Mouse (Mus musculus) gastrocnemius, postnatal 36 days (tissue): ENCODE results near the gene Ncor2. TPM values are rescaled to one million over a fixed set of nuclear protein-coding genes. Genes with fewer than 3 reads are reported as not detected.

Experiments
- DNase-seq, 2 experiments: peaks; one replicate each; pipeline ENCODE4 v3.0.0; 2022
- intact Hi-C: fragments of 180-260 bp; cut with DNase I; formaldehyde crosslinking; loops from one replicate; pipeline ENCODE4 v1.15.1; 2025
- total RNA-seq, 2 experiments: library from RNA; stranded (reverse); gene quantifications; 2 replicates each; pipeline ENCODE4 v1.2.3; 2021

Ncor2 gene
- total RNA-seq, 2 experiments from 2014 or later: 102 to 112 TPM

GRCm38 (mm10) chr5:125136296-125136995 lies 42.6 kb downstream of the Ncor2 start:
- intact Hi-C loops: no loop called here
- DNase-seq: no peak

DNA sequence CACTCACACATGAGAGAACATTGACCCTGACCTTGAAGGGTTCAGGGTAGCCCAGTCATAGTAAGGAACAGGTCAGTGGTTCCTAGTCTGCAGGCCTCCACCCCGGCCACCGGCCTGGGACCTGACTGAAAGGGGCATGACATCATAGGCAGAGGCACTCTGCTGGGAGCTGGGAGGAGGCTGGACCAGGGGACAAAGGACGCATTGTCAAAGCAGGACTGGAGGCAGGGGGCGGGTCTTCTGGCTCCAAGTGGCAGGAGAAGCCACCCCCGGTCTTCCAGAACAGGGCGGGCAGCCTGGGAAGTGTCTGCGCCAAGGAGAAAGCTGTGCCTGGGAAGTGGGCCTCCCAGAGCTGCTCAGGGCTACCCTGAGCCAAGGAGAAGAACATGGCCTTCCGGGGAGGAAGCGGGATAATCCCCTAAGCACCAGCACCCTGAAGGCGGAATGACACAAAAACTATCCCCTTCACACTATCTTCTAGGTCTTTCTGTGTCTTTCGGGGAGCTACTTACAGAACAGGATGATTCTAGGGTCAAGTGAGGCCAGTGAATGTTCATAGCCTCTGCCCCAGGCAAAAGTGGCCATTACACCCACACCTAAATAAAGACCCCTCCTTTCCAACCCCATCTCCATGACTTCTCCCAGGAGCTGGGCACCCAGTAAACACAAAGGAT lies 44.1 kb downstream of the Ncor2 start:
- no peak for DNase-seq
- intact Hi-C loops: no loop called here

- no peak for DNase-seq
Observed at GRCm38 (mm10) chr5:125134391-125134790, 44.6 kb downstream of the Ncor2 start.

GRCm38 (mm10) chr5:125133651-125134050 lies 45.4 kb downstream of the Ncor2 start:
- intact Hi-C loops: no loop called here
- DNase-seq: no peak

More at GRCm38 (mm10) chr5:125134391-125134790, 44.6 kb downstream of the Ncor2 start:
- intact Hi-C loops: no loop called here

GRCm38 (mm10) chr5:125132566-125133260 lies 46.3 kb downstream of the Ncor2 start:
- DNase-seq: no peak
- intact Hi-C loops: no loop called here

GRCm38 (mm10) chr5:125132069-125132468 lies 47.0 kb downstream of the Ncor2 start:
- DNase-seq: no peak
- intact Hi-C loops: no loop called here

- no peak for DNase-seq
Observed at GRCm38 (mm10) chr5:125130406-125130805, 48.6 kb downstream of the Ncor2 start.

GRCm38 (mm10) chr5:125128939-125129385 lies 50.1 kb downstream of the Ncor2 start:
- intact Hi-C loops: no loop called here
- no peak for DNase-seq

More at GRCm38 (mm10) chr5:125130406-125130805, 48.6 kb downstream of the Ncor2 start:
- intact Hi-C loops: no loop called here

DNA sequence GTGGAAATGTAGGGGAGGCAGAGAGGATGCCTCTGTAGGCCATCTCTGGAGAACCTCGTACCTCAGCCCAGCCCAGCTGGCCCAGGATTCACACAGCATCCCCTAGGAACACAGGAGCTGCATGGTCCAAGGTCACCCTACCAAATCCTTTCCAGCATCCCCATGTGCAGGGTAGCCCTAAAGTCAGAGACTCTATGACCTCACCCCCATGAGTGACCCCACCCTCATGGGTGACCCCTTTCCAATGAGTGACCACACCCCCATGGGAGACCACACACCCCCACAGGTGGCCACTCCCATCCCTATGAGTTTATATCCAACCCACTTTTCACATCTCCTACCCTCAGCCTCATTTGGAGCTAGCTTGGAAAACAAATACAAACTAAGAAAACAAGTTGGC lies 51.1 kb downstream of the Ncor2 start:
- intact Hi-C loops: no loop called here

GRCm38 (mm10) chr5:125127426-125127825 lies 51.6 kb downstream of the Ncor2 start:
- intact Hi-C loops: no loop called here
- DNase-seq: no peak

More for the DNA sequence above, 51.1 kb downstream of the Ncor2 start:
- DNase-seq: no peak

GRCm38 (mm10) chr5:125125966-125126464 lies 53.0 kb downstream of the Ncor2 start:
- DNase-seq: no peak
- intact Hi-C loops: no loop called here

GRCm38 (mm10) chr5:125125219-125125618 lies 53.8 kb downstream of the Ncor2 start:
- intact Hi-C loops: no loop called here
- DNase-seq: no peak

GRCm38 (mm10) chr5:125124002-125124401 lies 55.0 kb downstream of the Ncor2 start:
- DNase-seq: no peak
- intact Hi-C loops: loop anchor here (5.0 kb wide), 1 partner anchor 53 kb away; the partner anchor contains the start of gene Ncor2

DNA sequence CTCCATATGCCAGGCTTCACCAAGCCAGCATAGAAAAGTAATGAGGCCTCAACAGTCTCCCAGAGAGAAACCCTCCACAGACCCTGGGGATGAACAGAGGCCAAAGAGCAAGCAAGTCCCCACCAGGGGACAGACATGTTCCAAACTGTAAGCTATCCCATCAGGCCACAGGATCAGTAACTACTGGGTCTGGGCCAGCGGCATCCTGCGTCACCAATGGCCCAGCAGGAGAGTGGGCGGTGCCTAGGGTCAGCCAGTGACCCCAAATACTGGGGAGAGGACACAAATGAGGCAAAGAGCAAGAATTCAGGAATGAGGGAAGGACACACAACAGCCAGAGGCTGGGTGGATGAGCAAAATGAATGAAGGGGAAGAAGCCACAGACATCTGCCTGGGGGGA lies 55.8 kb downstream of the Ncor2 start:
- intact Hi-C loops: loop anchor here (5.0 kb wide), 1 partner anchor 54 kb away; the partner anchor contains the start of gene Ncor2
- no peak for DNase-seq

DNA sequence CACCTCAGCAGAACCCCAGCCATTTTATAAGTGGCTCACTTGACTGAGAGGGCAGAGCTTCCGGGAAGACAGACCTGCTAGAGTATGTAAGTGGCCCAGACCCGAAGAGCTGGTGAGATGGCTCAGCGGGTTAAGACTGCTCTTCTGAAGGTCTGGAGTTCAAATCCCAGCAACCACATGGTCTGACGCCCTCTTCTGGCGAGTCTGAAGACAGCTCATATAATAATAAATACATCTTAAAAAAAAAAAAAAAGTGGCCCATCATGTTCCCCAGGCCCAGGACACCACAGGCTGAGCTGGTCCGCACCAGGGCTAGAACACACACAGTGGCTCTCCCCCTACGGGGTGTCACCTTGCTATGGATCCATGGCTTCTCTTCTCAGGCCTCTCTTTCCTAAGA lies 56.5 kb downstream of the Ncor2 start:
- intact Hi-C loops: loop anchor here (5.0 kb wide), 1 partner anchor 55 kb away; the partner anchor contains the start of gene Ncor2
- no peak for DNase-seq

DNA sequence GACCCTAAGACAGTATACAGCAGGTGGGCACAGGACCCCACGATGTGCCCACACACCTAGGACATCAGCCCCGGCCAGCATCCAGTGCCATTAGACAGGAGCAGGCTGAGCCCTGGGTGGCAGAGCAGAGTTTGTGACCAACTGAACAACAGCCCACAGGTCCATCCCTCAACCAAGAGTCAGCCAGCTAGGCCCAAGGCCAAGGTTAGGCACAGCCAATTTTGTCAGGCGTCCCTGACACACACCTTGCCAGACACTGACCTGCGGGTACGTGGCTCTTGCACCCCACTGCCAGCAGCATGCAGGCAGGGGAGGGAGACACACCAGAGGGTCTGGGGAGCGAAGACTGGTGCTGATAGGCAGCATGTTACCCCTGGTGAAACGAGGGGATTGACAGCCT lies 57.0 kb downstream of the Ncor2 start:
- intact Hi-C loops: loop anchor here (5.0 kb wide), 1 partner anchor 55 kb away; the partner anchor contains the start of gene Ncor2
- DNase-seq: no peak

DNA sequence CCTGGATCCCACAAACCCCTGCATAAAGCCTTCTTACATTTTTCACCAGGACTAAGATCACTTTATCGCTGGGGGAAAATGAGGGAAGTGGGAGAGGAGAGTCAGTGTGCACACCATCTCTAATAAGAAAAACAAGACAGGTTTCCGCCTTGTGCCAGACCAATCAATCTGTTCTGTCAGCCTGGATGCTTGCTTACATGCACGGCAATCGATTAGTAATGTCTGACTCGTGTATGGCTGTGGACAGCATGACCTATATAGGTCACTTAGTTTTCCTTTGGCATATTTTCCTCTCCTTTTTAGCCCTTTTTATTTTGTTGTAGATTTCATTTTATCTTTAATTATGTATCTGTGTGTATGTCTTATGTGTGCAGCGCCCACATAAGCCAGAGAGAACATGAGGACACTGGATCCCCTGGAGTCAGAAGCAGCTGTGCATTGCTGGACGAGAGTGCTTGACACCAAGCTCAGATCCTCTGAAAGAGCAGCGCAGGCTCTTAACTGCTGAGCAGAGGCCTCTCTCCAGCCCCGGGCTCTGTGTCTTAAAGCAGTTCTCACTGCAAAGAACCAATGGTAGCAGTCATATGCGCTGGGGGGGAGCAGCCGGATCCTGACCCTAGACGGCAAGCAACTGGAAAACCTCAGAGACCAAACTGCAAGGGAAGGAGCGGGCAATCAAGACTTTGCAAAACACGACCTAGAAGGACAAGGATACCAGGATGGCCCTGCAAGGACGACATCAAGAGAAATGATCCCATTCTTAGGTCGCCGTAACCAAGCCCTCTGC lies 58.3 kb downstream of the Ncor2 start:
- intact Hi-C loops: loop anchor here (5.0 kb wide), 1 partner anchor 57 kb away; the partner anchor contains the start of gene Ncor2
- DNase-seq: no peak

- intact Hi-C loops: loop anchor here (5.0 kb wide), 1 partner anchor 130 kb away; no protein-coding TSS in a partner anchor
- no peak for DNase-seq
Observed at GRCm38 (mm10) chr5:125117238-125117637, 61.8 kb downstream of the Ncor2 start.

DNA sequence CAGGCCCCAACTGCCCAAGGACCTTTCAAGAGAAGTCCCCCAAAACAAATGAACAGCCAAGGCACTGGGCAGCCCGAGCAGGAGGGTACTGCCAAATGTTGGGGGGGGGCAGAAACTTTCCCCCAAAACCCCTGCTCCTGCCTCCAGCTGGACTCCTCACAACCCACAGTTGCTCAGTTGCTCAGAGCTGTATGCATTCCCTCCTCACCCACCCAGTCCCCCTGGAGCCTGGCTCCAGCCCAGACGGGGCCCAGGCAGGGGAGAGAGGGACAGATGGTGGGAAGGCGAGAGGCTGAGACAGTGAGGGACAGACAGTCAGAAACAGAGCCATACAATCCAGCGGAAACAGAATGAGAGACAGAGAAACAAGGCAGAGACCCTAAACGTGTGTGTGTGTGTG lies 66.0 kb downstream of the Ncor2 start:
- intact Hi-C loops: no loop called here
- no peak for DNase-seq

- intact Hi-C loops: no loop called here
- no peak for DNase-seq
Observed at GRCm38 (mm10) chr5:125112588-125112987, 66.4 kb downstream of the Ncor2 start.
